Mouse (Mus musculus): ENCODE data around the gene Mosmo. TPM values are rescaled to one million over a fixed set of nuclear protein-coding genes. Genes with fewer than 3 reads are reported as not detected.

The Mosmo gene
- polyA plus RNA-seq, 1 experiment from 2014 or later: 14.9 TPM

DNA sequence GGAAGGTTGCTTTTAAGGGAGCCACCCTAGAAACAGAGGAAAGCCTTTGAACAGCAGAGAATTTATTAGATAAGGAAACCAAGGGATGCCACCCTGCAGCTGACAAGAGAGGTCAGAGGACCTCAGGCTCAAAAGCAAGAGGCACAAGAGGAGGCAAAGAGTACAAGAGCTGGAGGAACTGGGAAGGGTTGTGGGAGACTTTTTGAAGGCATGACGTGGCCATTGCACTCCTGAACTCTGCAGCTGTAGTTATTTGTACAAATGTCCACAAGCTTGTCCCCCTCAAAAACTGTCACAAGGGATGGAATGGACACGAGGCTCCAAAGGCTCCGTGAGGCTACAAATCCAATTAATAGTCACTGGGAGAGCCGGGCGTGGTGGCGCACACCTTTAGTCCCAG is 67.2 kb downstream of the Mosmo start:
- Histone ChIP-seq H3K4me2 (ENCODE audit: low read length) (no peak overlapping the region), H3K9me3 (ENCODE audit: control insufficient read depth, low read length) (no peaks in the 10 kb centered on the region), H3K27me3 (ENCODE audit: control insufficient read depth, insufficient read depth, low read length) (no peaks in the 10 kb centered on the region), H3K27ac (replicated peaks in 1 of 2; ENCODE audit: control insufficient read depth in 1 of 2, insufficient read depth in 1 of 2, low read depth in 2 of 2, low read length in 2 of 2) (no peak overlapping the region), H3K4me3 (ENCODE audit: control insufficient read depth in 1 of 2, insufficient read depth in 1 of 2, low read depth in 1 of 2, low read length in 2 of 2) (no peak overlapping the region), H3K36me3 (ENCODE audit: control insufficient read depth, insufficient read depth, low read length) (no peaks in the 10 kb centered on the region), H3K9ac (ENCODE audit: low read length) (no peak overlapping the region), H3K4me1 (ENCODE audit: control insufficient read depth in 2 of 2, insufficient read depth in 2 of 2, low read length in 2 of 2) (peaks cover 10 to 13% of the 10 kb centered on the region in 2 experiments)
- 92% methylated on average over 6 of the region's 6 CpGs for WGBS
- no peak for ATAC-seq (ENCODE audit: insufficient number of reproducible peaks, insufficient read depth, low FRiP score, low read depth)

DNA sequence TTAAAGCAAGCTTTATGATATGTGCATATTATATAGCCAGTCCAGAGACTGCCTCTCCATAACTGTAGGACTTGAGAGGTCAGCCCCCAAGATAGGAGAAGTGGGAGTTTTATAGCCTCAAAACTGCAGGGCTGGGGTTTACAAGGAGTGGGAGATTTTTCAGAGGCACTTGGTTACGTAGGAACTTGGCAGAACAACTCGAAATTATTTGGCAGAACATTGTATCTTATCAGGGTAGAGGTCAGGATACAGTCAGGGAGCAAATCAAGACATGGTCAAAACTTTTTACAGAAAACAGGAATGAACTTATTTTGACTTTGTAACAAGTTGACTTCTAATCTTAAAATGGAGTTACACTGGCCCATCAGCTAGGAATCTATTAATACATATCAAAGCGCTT is 68.6 kb downstream of the Mosmo start:
- no peak overlapping the region for H3K9ac ChIP-seq (ENCODE audit: low read length)
- no peak overlapping the region for H3K4me2 ChIP-seq (ENCODE audit: low read length)
- H3K36me3 ChIP-seq (ENCODE audit: control insufficient read depth, insufficient read depth, low read length): no peaks in the 10 kb centered on the region
- H3K4me1 ChIP-seq (ENCODE audit: control insufficient read depth in 2 of 2, insufficient read depth in 2 of 2, low read length in 2 of 2): peaks cover 3 to 4% of the 10 kb centered on the region in 2 experiments; a peak in 1 of 4 replicates
- H3K27ac ChIP-seq (replicated peaks in 1 of 2; ENCODE audit: control insufficient read depth in 1 of 2, insufficient read depth in 1 of 2, low read depth in 2 of 2, low read length in 2 of 2): no peak overlapping the region
- no peaks in the 10 kb centered on the region for H3K27me3 ChIP-seq (ENCODE audit: control insufficient read depth, insufficient read depth, low read length)
- H3K9me3 ChIP-seq (ENCODE audit: control insufficient read depth, low read length): no peaks in the 10 kb centered on the region
- WGBS: 43% methylated on average over 3 of the region's 3 CpGs
- no peak overlapping the region for H3K4me3 ChIP-seq (ENCODE audit: control insufficient read depth in 1 of 2, insufficient read depth in 1 of 2, low read depth in 1 of 2, low read length in 2 of 2)
- 0 out of 2 replicates have a peak, but pooled peaks have one; percentile 47 for ATAC-seq (ENCODE audit: insufficient number of reproducible peaks, insufficient read depth, low FRiP score, low read depth)

DNA sequence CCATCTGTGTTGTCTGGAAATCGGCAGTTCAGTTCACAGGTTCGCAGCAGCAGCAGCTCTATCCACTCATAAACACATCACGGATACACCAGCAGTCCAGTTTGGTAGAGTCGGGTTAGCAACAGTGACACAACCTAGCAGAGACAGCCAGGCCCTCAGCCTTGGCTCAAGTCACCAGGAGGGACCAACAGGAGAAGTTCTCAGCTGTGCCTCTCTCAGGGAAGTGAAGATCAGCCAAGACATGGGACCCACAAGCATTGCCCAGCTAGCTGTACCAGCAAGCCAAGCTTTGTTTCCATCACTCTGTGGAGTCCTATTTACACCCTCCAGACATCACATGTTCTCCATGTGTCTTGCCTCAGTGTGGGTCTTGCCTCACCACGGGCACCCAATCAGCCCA is 69.4 kb downstream of the Mosmo start:
- ATAC-seq (ENCODE audit: insufficient number of reproducible peaks, insufficient read depth, low FRiP score, low read depth): no peak
- H3K4me2 ChIP-seq (ENCODE audit: low read length): no peak overlapping the region

DNA sequence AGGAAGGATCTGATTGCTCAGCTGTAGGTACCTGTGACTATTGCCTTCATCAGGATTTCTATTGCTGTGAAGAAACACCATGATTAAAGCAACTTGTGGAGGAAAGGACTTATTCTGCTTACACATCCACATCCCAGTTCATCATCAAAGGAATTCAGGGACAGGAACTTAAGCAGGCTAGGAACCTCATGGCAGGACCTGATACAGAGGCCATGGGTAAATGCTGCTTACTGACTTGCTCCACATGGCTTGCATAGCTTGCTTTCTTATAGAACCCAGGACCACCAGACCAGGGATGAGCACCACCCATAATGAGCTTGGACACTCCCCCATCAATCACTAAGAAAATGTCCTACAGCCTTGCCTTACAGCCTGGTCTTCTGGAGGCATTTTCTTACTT is 71.1 kb downstream of the Mosmo start:
- Histone ChIP-seq H3K9me3 (ENCODE audit: control insufficient read depth, low read length) (no peaks in the 10 kb centered on the region), H3K27me3 (ENCODE audit: control insufficient read depth, insufficient read depth, low read length) (no peaks in the 10 kb centered on the region), H3K9ac (ENCODE audit: low read length) (no peak overlapping the region), H3K4me3 (ENCODE audit: control insufficient read depth in 1 of 2, insufficient read depth in 1 of 2, low read depth in 1 of 2, low read length in 2 of 2) (no peak overlapping the region), H3K27ac (replicated peaks in 1 of 2; ENCODE audit: control insufficient read depth in 1 of 2, insufficient read depth in 1 of 2, low read depth in 2 of 2, low read length in 2 of 2) (no peak overlapping the region), H3K4me1 (ENCODE audit: control insufficient read depth in 2 of 2, insufficient read depth in 2 of 2, low read length in 2 of 2) (0 out of 4 replicates have a peak, but pooled peaks cover 0 to 4% of the 10 kb centered on the region in 2 experiments), H3K4me2 (ENCODE audit: low read length) (no peak overlapping the region), H3K36me3 (ENCODE audit: control insufficient read depth, insufficient read depth, low read length) (no peaks in the 10 kb centered on the region)
- no peak for ATAC-seq (ENCODE audit: insufficient number of reproducible peaks, insufficient read depth, low FRiP score, low read depth)

More for the DNA sequence above, 69.4 kb downstream of the Mosmo start:
- no peaks in the 10 kb centered on the region for H3K36me3 ChIP-seq (ENCODE audit: control insufficient read depth, insufficient read depth, low read length)
- H3K9ac ChIP-seq (ENCODE audit: low read length): no peak overlapping the region
- no peak overlapping the region for H3K27ac ChIP-seq (replicated peaks in 1 of 2; ENCODE audit: control insufficient read depth in 1 of 2, insufficient read depth in 1 of 2, low read depth in 2 of 2, low read length in 2 of 2)
- no peaks in the 10 kb centered on the region for H3K27me3 ChIP-seq (ENCODE audit: control insufficient read depth, insufficient read depth, low read length)
- 75% methylated on average over 5 of the region's 5 CpGs for WGBS
- no peak overlapping the region for H3K4me3 ChIP-seq (ENCODE audit: control insufficient read depth in 1 of 2, insufficient read depth in 1 of 2, low read depth in 1 of 2, low read length in 2 of 2)
- 0 out of 4 replicates have a peak, but pooled peaks cover 0 to 4% of the 10 kb centered on the region in 2 experiments for H3K4me1 ChIP-seq (ENCODE audit: control insufficient read depth in 2 of 2, insufficient read depth in 2 of 2, low read length in 2 of 2)
- H3K9me3 ChIP-seq (ENCODE audit: control insufficient read depth, low read length): no peaks in the 10 kb centered on the region

DNA sequence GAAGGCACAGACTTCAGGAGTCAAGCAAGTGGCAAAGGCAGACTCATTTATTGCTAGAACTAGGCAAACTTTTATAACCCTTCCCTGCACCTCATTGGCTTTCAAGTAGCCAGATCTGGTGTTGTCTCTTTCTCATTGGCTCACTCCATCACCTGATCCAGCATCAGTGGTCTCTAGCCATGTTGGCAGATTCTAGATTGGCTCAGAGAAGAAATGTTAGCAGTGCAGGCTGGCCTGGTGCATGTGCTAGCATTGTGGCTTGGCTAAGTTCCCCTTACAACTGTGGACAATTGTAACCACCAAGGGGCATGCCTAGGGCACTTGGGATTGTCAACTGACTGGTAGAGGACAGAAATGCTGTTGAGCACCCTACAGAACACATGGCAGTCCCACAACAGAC is 73.9 kb downstream of the Mosmo start:
- no peak overlapping the region for H3K4me3 ChIP-seq (ENCODE audit: control insufficient read depth in 1 of 2, insufficient read depth in 1 of 2, low read depth in 1 of 2, low read length in 2 of 2)
- H3K36me3 ChIP-seq (ENCODE audit: control insufficient read depth, insufficient read depth, low read length): no peaks in the 10 kb centered on the region
- no peaks in the 10 kb centered on the region for H3K4me1 ChIP-seq (ENCODE audit: control insufficient read depth in 2 of 2, insufficient read depth in 2 of 2, low read length in 2 of 2)
- no peaks in the 10 kb centered on the region for H3K27me3 ChIP-seq (ENCODE audit: control insufficient read depth, insufficient read depth, low read length)
- no peak overlapping the region for H3K4me2 ChIP-seq (ENCODE audit: low read length)
- ATAC-seq (ENCODE audit: insufficient number of reproducible peaks, insufficient read depth, low FRiP score, low read depth): no peak
- H3K27ac ChIP-seq (replicated peaks in 1 of 2; ENCODE audit: control insufficient read depth in 1 of 2, insufficient read depth in 1 of 2, low read depth in 2 of 2, low read length in 2 of 2): no peak overlapping the region
- H3K9me3 ChIP-seq (ENCODE audit: control insufficient read depth, low read length): no peaks in the 10 kb centered on the region
- no peak overlapping the region for H3K9ac ChIP-seq (ENCODE audit: low read length)

DNA sequence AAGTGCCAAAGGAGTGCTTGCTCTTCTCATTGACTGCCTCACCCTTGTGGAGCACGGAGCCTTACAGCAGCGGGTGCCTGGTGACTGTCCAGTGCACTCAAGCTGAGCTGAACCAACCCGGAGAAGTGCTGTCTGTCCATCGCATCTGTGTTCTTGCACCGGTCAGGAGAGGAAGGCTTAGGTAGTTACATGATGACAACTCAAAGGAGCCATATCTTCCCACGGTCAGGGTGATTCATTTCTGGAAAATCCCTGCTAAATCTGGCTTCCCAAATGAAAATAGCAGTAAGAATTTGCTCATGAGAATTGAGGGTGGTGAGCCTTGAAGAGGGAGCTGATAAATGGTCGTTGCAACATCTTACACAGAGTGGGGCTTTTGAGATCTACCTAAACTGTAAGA is 74.5 kb downstream of the Mosmo start:
- H3K27me3 ChIP-seq (ENCODE audit: control insufficient read depth, insufficient read depth, low read length): no peaks in the 10 kb centered on the region
- no peak overlapping the region for H3K4me3 ChIP-seq (ENCODE audit: control insufficient read depth in 1 of 2, insufficient read depth in 1 of 2, low read depth in 1 of 2, low read length in 2 of 2)
- no peak overlapping the region for H3K4me2 ChIP-seq (ENCODE audit: low read length)
- H3K27ac ChIP-seq (replicated peaks in 1 of 2; ENCODE audit: control insufficient read depth in 1 of 2, insufficient read depth in 1 of 2, low read depth in 2 of 2, low read length in 2 of 2): no peak overlapping the region
- H3K4me1 ChIP-seq (ENCODE audit: control insufficient read depth in 2 of 2, insufficient read depth in 2 of 2, low read length in 2 of 2): no peaks in the 10 kb centered on the region
- H3K36me3 ChIP-seq (ENCODE audit: control insufficient read depth, insufficient read depth, low read length): no peaks in the 10 kb centered on the region
- no peak for ATAC-seq (ENCODE audit: insufficient number of reproducible peaks, insufficient read depth, low FRiP score, low read depth)
- no peak overlapping the region for H3K9ac ChIP-seq (ENCODE audit: low read length)
- 40% methylated on average over 7 of the region's 7 CpGs for WGBS
- no peaks in the 10 kb centered on the region for H3K9me3 ChIP-seq (ENCODE audit: control insufficient read depth, low read length)

DNA sequence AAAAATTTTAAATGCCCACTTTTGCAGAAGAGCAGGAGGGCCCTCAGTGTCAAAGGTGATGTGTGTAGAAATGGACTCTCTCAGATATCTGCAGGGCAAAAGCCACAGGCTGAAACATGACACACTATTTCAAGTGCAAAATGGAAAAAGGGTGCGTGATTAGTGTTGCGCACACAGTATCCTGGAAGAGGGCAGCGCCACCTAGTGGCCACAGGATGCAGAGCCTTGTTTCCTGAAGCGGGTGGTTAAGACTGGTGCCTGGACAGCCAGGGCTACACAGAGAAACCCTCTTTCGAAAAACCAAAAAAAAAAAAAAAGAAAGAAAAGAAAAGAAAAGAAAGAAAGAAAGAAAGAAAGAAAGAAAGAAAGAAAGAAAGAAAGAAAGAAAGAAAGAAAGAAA is 77.3 kb downstream of the Mosmo start:
- Histone ChIP-seq H3K9me3 (ENCODE audit: control insufficient read depth, low read length) (no peaks in the 10 kb centered on the region), H3K9ac (ENCODE audit: low read length) (no peak overlapping the region), H3K27me3 (ENCODE audit: control insufficient read depth, insufficient read depth, low read length) (no peaks in the 10 kb centered on the region), H3K4me1 (ENCODE audit: control insufficient read depth in 2 of 2, insufficient read depth in 2 of 2, low read length in 2 of 2) (no peaks in the 10 kb centered on the region), H3K4me3 (ENCODE audit: control insufficient read depth in 1 of 2, insufficient read depth in 1 of 2, low read depth in 1 of 2, low read length in 2 of 2) (no peak overlapping the region), H3K36me3 (ENCODE audit: control insufficient read depth, insufficient read depth, low read length) (no peaks in the 10 kb centered on the region), H3K4me2 (ENCODE audit: low read length) (no peak overlapping the region), H3K27ac (replicated peaks in 1 of 2; ENCODE audit: control insufficient read depth in 1 of 2, insufficient read depth in 1 of 2, low read depth in 2 of 2, low read length in 2 of 2) (no peak overlapping the region)
- 13% methylated on average over 5 of the region's 5 CpGs for WGBS
- no peak for ATAC-seq (ENCODE audit: insufficient number of reproducible peaks, insufficient read depth, low FRiP score, low read depth)

DNA sequence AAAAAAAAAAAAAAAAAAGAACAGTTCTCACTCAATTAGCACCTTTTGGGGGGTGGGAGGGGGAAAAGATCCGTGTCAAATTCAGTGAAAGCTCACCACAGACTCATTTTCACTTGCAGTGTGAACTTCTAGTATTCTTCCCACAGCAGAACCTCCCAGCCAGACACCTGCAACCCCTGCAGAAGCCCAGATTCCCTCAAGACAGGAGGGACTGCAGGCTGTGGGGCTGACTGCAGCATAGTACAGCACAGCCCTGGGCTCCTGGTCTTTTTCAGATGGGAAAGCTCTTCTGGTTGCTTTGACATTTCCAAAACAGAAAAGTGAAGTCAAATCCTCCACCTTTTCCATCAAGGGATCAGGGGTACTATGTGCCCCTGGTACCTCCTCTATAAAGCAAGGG is 90.0 kb downstream of the Mosmo start:
- peaks cover 0 to 2% of the 10 kb centered on the region in 2 experiments; a peak in 1 of 4 replicates for H3K4me1 ChIP-seq (ENCODE audit: control insufficient read depth in 2 of 2, insufficient read depth in 2 of 2, low read length in 2 of 2)
- H3K9ac ChIP-seq (ENCODE audit: low read length): no peak overlapping the region
- H3K4me2 ChIP-seq (ENCODE audit: low read length): no peak overlapping the region
- WGBS: 19% methylated on average over 1 of the region's 1 CpGs
- H3K36me3 ChIP-seq (ENCODE audit: control insufficient read depth, insufficient read depth, low read length): no peaks in the 10 kb centered on the region
- ATAC-seq (ENCODE audit: insufficient number of reproducible peaks, insufficient read depth, low FRiP score, low read depth): no peak
- no peaks in the 10 kb centered on the region for H3K9me3 ChIP-seq (ENCODE audit: control insufficient read depth, low read length)
- H3K27me3 ChIP-seq (ENCODE audit: control insufficient read depth, insufficient read depth, low read length): no peaks in the 10 kb centered on the region
- no peak overlapping the region for H3K27ac ChIP-seq (replicated peaks in 1 of 2; ENCODE audit: control insufficient read depth in 1 of 2, insufficient read depth in 1 of 2, low read depth in 2 of 2, low read length in 2 of 2)
- no peak overlapping the region for H3K4me3 ChIP-seq (ENCODE audit: control insufficient read depth in 1 of 2, insufficient read depth in 1 of 2, low read depth in 1 of 2, low read length in 2 of 2)

Measured in heart, embryonic 14.5 days (tissue).